Mouse (Mus musculus): Measurements from ENCODE around the gene Chchd6. TPM values are rescaled to one million over a fixed set of nuclear protein-coding genes. Genes with fewer than 3 reads are reported as not detected.
A peak's percentile ranks its signal among the peaks of the same experiment; 100 is the strongest.

The Chchd6 gene
- total RNA-seq, 2 experiments from 2014 or later: 67.2 to 69.5 TPM

DNA sequence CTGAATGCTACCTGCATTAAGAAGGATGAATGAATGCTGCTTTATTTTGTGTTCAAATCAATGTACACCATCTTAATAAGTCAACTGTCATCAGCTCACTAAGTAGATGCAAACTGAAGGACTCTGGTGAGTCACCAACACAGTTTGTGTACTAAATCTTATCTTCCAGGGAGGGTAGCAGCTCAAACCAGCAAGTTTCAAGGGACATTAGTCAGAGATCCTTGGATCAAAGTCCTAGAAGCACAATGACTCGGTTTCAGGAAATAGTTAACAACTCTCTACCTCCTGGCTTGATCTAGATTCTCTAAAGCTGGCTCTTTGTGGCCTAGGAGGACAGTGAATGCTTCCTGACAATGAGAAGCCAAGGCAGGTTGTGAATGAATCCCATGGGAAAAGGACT is 182.9 kb downstream of the Chchd6 start:
- DNase-seq (ENCODE audit: low spot score in 2 of 2): no peak

DNA sequence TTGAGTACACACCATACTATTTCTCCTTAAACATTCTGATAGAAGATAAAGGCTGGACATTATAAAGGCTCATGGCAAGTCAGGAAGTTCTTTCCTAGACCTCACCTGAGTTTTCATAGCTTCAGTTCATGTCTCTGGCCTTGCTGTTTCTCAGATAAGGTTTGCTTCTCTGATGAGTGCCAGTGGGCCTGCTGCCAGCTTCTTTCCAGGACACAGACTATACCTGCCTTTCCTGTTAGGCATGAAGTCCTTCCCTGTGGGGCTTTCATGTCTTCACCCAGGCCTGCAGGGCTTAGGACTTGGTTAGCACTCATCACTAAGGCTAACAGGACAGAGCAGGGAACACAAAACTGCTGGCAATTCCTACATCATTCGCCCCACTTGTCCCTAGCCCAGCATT is 186.4 kb downstream of the Chchd6 start:
- no peak for DNase-seq (ENCODE audit: low spot score in 2 of 2)

DNA sequence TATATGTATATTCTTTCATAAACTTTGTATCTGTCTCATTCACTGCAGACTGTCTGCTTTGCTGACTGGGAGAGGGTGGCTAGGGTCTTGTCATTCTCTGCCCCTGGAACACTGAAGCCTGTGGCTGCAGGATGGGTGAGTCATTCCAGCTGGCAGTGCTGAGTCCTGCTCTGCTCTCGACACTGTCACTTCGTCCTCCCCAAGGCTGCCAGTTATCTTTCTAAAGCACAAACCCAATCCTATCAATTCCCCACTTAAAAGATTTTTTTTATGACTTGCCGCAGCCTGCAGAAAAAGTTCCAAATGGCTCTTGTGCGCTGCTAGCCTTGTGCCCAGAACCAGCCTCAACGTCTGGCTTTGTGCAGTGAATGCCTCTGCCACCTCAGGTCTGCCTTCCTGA is 187.2 kb downstream of the Chchd6 start:
- DNase-seq (ENCODE audit: low spot score in 2 of 2): no peak

DNA sequence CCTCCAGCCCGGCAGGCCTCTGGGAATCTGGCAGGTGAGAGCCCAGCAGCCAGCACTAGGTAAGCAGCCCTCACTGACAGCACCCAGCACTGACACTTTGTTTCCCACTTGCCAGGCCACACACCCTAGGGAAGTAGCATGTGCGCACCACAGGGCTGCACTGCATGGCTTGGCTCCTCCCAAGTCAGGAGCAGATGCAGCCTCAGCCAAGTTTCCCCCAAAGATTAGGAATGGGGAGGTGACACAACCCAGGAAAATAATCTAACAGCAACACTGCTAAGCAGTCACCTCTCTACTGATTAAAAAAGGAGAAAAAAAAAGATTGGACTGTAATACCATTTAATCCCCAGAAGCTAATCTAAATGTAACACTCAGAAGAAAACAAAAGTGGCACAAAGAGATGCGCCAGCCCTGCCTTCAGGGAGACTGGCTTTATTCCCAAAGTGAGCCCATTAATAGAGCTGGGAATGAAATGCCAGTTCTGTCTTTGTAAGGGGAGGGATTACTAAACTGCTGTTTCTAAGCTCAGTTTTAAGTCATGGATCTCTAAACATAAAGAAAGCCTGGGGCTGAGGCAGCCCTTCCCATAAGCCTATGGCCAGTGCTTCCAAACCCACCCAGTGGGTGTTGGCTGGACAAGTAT is 188.1 kb downstream of the Chchd6 start:
- DNase-seq (ENCODE audit: low spot score in 2 of 2): peak in 1 of 2 experiments; percentile 15

DNA sequence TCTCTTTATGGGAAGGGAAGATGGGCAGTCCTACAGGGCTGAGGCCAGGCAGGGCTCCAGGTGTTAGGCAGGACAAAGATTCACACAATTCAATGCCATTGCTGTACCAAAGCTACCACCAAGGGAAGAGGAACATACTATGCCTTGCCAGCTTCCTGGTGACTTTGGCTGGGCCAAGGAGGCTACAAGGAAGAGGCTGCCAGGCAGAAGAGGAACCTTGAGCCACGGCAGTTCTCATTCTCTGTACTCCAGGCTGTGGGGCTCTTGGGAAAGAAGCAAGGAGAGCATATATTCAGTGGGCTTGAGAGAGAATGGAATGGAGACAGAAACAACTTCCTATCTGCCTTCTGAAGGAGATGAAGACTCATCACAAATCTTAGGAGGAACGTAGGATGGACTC is 190.5 kb downstream of the Chchd6 start:
- DNase-seq (ENCODE audit: low spot score in 2 of 2): no peak

DNA sequence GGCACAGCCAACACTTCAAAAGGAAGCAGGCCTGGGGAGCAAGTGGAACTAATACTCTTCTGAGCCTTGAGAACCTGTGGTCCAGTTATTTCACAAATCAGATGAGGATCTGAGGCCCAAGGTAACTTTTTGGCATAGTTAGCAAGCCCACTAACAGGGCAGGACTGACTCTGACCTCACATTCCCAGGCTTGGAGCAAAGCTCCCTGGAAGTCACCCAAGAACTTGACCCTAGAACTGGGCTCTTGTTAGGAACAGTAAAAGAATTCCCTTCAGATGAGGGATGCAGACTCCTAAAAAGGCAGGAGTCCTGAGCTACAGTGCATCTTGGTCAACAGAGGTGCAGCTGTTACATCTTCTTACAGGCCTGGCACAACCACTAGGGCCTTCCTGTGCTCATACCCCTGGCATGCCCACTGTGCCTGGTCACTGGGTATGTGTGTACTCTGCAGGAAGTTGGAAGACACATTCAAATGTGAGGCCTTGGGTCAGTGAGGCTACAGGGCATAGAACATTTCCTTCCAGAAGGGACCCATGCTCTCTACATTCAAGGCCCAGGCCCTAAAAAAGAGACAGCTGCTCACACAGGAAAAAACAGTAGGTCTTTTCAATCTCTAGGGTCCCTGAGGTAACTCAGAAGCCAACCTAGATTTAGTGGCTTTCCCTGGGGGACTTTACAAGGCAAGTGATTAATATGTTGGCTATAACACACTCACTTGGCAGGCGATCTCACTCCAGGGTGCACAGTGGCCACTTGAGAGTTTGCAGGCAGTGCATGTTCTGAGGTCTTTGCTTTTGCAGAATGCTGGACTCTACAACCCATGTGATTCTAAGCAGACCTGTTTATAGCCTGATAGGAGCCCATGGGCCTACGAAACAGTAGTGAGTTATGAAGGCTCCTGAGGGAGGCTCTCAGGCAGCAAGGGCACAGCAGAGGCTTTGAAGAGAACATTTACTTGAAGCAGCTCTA is 191.9 kb downstream of the Chchd6 start:
- DNase-seq (ENCODE audit: low spot score in 2 of 2): no peak

DNA sequence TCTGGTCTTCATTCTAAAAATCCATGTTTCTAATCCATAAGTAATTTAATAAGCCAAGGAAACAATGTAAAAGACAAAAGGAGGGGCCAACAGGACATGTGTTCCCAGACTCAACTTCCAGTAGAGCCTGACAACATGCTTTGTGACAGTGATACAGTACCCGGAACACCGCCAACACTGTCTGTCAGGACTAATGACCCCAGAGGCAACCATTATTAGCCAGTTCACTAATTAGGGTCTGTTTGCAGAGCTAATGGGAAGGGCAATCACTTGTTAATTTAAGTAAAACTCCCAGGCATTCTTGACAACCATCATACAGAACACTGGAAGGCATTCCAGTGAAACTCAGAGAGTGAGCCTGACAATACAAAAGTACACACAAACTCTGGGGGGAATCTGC is 193.0 kb downstream of the Chchd6 start:
- DNase-seq (ENCODE audit: low spot score in 2 of 2): no peak

DNA sequence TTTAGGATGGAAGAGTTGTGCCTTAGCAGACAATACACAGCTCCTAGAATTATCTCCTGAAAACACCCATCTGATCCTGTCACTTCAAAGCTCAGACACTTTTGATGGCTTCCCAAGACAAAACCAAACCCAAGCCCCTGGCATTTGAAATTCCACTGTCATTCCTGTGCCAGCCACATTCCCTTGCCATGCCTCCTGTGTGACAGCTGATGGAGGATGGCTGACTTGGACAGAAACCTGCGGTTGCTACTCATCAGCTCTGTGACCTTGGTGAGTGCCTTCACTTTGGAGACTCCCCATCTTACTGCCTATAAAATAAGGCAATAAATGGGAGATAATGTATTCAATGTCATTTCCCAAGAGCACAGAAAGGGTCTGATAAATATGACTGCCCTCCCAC is 195.9 kb downstream of the Chchd6 start:
- DNase-seq (ENCODE audit: low spot score in 2 of 2): no peak

DNA sequence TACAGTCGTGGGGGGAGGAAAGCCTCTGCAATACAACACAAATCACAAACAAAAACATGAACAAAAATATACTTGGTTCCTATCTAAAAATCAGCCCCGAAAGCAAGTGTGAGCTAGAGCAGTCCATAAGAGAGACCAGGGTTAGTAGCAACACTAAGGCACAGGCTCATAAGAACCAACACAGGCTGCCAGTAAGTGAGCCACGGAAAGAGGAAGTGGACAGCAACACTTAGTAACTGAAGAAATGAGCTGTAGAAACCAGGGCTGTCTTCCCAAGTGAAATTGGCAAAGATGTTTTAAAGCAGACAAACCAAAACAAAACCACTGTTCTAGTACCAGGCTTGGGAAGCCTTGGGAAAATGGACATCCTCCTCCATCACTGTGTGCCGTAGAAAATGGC is 197.5 kb downstream of the Chchd6 start:
- DNase-seq (ENCODE audit: low spot score in 2 of 2): no peak

DNA sequence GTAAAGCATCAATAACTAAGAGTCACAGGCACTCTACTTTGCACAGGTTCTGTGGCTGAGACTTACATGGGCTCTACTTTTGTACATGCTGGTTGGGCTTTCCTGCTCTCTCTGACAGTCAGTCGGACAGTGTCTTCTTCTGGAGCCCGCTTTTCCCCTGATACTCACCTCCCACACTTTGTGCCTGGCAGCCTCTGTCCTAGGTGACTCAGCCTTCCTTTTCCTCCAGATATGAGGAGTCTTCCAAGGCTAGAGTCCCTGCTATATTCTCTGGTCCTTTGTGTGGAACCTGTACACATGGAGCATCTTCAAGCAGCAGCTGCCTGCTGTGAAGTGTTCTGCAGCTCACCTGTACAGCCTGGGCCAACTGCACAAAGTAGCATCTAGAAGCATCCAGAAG is 201.6 kb downstream of the Chchd6 start:
- DNase-seq (ENCODE audit: low spot score in 2 of 2): no peak

DNA sequence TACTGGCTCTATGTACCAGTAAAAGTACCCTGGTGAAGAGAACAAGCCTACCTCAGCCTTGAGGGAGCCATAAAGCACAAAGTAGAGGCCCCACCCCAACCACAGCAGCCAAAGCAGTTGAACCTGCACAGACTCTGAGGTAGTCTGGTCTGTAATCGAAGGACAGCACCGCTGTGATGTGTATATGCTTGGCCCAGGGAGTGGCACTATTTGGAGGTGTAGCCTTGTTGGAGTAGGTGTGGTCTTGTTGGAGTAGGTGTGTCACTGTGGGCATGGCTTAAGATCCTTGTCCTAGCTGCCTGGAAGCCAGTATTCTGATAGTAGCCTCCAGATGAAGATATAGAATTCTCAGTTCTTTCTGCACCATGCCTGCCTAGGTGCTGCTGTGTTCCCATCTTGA is 203.2 kb downstream of the Chchd6 start:
- DNase-seq (ENCODE audit: low spot score in 2 of 2): no peak

DNA sequence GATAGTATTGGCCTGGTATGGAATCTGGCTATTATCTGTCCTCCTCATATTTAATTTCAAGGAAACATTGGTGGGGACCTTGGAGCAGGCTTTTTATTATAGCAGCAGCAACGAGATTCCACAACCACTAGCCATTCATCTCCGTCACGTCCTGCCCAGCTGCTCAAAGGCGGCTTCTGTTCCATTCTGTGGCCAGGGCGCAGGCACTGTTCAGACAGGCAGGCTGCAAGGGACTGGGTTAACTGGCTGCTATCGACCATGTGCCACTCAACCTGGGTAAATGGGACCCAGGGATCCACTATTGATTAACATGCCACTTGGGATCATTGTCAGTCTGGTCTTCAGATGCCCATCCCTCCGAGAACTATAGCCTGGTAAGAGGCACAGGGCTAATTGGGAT is 205.7 kb downstream of the Chchd6 start:
- DNase-seq (ENCODE audit: low spot score in 2 of 2): no peak

DNA sequence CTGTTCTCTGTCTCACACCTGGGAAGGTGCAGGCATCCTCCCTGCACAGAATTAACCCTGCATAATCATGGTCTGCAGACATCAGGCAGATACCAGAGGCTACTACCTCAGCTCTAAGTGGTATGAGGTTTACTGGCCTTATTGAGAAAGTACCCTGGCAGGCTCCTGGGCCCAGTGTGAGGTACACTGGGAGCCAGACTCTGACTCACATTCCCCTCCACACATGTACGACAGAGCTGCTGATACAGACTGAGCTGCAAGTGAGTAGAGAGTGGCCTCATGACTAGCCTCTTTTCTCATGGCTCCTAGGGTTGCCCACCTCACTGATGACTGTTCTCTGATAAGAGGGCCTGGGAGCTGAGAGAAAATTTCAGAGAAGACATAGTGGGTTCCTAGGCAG is 208.5 kb downstream of the Chchd6 start:
- DNase-seq (ENCODE audit: low spot score in 2 of 2): no peak

DNA sequence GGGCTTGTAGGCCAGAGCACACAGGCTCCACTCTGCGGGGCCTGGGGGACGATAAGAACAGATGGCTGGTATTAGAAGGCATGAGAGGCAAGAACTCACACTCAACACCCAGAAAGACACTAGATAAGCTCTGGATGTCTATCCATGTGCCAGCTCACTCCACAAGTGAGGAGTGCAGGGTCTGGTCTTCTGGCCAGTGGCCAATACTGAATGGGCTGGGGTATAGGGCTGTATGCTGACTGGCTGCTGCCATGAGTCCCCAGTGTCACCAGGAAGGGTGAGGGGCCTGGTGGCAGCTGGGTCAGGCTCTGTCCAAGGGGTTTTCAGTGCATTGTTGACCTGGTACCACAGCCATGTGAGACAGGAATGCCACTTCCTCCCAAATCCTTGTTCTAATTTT is 210.8 kb downstream of the Chchd6 start:
- no peak for DNase-seq (ENCODE audit: low spot score in 2 of 2)

DNA sequence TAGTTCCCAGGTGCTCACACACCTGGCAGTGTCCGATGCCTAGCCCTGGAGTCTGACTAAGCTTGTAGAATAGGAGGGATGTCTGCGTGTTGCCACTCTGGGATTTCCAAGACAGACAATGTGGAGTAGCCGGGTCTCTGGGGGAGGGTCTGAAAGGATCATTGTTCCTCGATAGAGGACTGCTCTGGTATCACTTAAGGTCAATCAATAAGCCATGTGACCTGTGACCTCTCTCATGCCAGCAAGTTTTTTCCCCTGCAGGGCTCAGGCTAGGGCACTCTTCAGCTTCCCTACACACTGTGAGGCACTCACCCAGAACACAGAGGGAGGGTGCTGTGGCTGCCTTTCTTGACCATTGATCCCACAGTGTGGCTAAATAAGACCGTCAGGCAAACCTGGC is 213.6 kb downstream of the Chchd6 start:
- no peak for DNase-seq (ENCODE audit: low spot score in 2 of 2)

DNA sequence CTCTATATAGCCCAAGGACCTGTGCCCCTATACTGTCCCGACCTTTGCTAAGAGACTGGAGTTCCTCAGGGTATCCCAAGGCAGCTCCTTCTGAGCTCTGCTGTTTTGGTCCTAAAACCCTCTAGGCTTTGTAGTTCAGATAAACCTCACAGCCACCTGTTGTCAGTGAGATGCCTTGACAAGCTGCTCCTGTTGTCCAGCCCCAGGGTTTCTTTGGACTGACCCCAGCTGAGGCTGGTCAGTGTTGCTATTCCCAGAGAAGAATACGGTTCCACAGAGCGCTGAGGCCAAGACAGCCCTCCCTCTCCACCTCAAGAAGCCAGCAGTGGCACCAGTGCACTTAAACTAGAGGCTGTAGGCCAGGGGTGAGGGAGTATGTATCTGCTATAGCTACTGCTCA is 214.3 kb downstream of the Chchd6 start:
- no peak for DNase-seq (ENCODE audit: low spot score in 2 of 2)

DNA sequence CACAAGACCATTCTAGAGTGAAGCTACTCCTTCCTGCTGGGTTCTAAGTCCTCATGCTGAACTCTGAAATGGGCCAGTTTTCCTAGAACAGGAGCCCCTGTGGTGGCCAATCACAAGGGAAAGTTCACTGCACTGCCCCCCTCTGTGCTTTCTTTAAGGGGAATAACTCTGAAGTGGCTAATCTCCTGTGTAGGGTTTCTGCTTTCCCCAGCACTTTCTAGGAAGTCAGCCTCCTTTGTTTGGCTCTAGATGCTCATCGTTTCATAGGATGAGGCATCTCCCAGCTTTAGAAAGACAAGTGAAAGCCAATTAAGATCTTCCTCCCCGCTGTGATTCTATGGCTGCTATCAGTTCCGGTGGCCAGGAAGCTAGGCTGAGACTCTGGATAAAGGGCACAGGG is 214.7 kb downstream of the Chchd6 start:
- DNase-seq (ENCODE audit: low spot score in 2 of 2): no peak

DNA sequence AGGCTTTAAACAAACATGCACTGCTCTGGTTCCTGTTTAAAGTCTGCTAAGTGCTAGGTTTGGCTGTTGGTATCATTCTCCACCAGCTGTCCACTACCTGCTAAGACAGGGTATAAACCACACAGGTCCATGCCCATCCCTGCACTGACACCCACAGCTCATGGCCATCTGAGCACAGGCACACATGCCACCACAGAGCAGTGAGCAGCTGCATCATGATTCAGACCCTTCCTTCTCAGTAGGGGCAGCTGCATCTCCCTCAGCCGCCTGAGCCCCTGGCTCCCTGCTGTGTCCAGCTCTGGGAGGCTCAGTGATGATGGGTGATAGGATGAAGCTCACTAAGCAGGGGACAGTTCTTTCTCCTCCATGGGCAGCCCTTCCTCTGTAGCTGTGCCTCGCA is 217.2 kb downstream of the Chchd6 start:
- DNase-seq (ENCODE audit: low spot score in 2 of 2): no peak

DNA sequence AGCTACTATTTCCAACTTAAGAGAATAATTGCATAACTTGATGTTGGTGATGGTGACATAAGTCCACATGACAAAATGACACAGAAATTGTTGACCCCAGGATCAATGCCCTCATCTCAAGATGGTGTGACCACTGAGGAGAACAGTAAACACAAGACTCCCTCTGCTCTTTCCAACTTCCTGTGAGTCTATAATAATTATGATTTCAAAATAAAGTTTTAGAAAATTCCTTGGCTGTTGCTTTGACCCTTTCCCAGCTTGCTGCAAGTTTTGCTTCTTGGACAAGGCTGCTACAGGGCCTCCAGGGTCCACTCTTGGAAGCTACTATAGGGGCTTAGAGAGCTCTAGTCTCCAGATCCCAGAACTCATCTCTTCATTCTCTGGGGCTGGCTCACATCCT is 226.6 kb downstream of the Chchd6 start:
- DNase-seq (ENCODE audit: low spot score in 2 of 2): no peak

DNA sequence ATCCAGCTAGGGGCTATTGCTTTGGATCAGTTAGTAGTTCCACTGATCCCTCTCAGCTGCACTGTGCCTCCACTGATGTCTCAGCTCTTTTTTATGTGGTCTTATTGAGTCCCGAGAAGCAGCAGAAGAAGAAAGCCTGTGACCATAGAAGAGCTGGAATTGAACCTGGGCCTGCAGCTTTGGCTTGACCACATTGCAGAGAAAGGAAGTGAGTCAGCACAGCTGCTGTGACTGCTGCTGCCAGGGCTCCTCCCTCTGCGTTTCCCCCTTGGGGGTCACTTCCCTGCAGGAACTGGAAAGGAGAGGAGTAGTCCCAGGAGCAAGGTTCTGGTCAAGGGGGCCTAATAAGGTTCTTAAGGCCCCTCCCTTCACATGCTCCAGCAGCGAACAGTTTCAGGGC is 231.1 kb downstream of the Chchd6 start:
- no peak for DNase-seq (ENCODE audit: low spot score in 2 of 2)

DNA sequence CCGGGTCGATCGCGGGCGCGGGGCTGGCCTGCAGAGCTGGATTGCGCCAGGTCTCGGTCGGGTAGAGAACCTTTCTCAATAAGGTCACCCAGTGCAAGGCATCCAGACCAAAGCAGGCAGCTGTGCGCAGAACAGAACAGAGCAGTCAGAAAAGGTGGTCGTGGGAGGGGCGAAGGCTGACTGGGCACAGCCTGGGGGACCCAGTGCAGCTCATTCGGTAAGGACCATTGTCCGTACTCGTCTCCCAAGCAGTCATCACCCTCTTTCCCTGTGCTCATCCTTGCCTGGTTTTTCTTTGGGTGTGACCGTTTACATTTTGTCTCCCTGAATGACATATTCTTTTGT is 232.4 kb downstream of the Chchd6 start:
- DNase-seq (ENCODE audit: low spot score in 2 of 2): no peak

DNA sequence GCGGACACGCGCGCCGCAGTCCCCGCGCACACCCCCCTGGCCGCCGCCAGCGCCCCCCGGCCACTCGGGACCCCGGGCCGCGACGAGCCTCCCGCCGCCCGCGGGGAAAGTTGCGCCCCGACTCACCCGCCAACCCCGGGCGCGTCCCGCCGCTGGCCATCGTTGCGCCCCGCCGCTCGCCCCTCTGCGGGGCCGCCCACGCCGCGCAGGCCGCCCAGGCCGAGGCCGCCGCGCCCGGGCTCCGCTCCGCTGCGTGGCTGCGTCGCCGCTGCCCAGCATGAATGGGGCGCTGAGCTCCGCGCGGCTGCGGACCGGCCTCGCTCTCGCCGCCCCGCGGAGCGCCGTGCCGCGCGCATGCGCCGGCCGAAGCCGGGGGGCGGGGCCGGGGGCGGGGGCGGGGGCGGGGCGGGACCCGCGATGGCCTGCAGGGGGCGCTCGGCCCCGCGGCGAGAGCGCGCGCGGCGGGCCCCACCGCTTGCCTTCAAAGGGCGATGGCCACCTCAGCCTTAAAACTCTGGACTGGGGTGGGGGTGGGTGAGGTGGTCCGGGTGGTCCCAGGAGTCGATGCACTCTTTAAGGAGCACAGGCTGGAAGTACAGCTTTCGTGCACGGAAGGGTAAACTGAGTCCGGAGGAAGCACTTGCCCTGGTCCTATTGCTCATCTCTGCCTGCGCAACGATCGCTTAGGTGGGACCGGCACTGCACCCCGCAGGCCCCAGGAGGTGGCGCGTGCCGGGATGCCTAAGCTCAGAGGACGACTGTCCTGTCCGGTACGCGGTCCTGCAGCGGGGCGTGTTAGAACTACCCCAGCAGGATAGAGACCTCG is 233.0 kb downstream of the Chchd6 start, which contains the start of gene Plxna1:
TSS of gene Plxna1 (minus strand) at position 340 of the 826 bp plus-strand sequence.
- DNase-seq (ENCODE audit: low spot score in 2 of 2): peak in 1 of 2 experiments; percentile 73
